Mouse (Mus musculus) brain, embryonic 14.5 days (tissue): Measurements from ENCODE around the gene Nbr1.
"Not testable (repeated sequence)": the region's sequence is repeated elsewhere in the genome, so short reads cannot be mapped to it uniquely, and the experiment has no call there.

ENCODE experiments used
- CTCF ChIP-seq: fragments of 200-500 bp; IDR thresholded peaks from 2 replicates; pipeline ENCODE4 v1.5.1; 2012; ENCODE audit warnings: inconsistent platforms, mild to moderate bottlenecking, moderate library complexity, borderline replicate concordance; ENCODE audit not compliant: insufficient read depth, insufficient read length; ENCODE audit errors: extremely low read depth
- POLR2A ChIP-seq: fragments of 200-500 bp; IDR thresholded peaks from 2 replicates; pipeline ENCODE4 v1.6.1; 2012; ENCODE audit warnings: mild to moderate bottlenecking, inconsistent platforms, borderline replicate concordance; ENCODE audit not compliant: poor library complexity, insufficient read depth, insufficient read length, severe bottlenecking; ENCODE audit errors: extremely low read depth

DNA sequence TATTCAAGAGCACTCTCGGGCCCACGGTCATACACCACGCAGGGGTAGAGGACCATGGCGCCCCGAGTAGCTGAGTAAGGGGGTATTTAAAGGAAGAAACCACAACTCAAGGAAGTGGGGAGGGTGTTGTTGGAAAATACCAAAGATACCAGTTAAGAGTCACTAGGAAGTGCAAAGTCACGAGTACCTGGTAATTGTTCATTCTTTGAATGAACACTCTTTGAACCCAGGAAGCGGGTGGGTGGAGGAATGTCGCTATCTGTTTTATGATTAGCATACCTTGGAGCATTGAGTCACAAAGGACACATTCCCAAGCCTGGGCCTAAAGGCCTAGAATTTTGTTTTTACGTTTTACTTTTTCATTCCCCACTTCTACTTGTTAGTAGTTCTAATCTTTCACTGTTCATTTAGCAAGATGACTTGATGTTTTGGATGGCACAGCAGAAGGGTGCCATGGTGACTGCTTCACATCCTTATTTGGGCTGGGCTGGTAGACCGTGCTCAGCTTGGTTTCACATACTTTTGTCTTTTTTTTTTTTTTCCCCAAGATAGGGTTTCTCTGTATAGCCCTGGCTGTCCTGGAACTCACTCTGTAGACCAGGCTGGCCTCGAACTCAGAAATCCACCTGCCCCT, 68.2 kb downstream of the Nbr1 start:
- not testable (repeated sequence) for TF ChIP-seq CTCF, POLR2A
